Mouse (Mus musculus) embryonic facial prominence, embryonic 10.5 days (tissue): ENCODE data around the gene Kcnh3. TPM values are rescaled to one million over a fixed set of nuclear protein-coding genes. Genes with fewer than 3 reads are reported as not detected.
"Not testable (repeated sequence)": the region's sequence is repeated elsewhere in the genome, so short reads cannot be mapped to it uniquely, and the experiment has no call there.

Experiments
- DNase-seq: peaks from one replicate; pipeline ENCODE4 v3.0.0-alpha.2; 2017; ENCODE audit warnings: low spot score
- H3K27ac ChIP-seq: fragments of 300-500 bp; sonication (generic); replicated peaks from 2 replicates; pipeline ENCODE4 v1.5.1; 2016; ENCODE audit warnings: mild to moderate bottlenecking
- H3K27me3 ChIP-seq: fragments of 300-500 bp; sonication (generic); replicated peaks from 2 replicates; pipeline ENCODE4 v1.6.1; 2016; ENCODE audit warnings: low read depth, mild to moderate bottlenecking; ENCODE audit not compliant: poor library complexity, severe bottlenecking
- H3K36me3 ChIP-seq: fragments of 300-500 bp; sonication (generic); replicated peaks from 2 replicates; pipeline ENCODE4 v1.6.1; 2016; ENCODE audit warnings: mild to moderate bottlenecking, moderate library complexity
- H3K4me1 ChIP-seq: fragments of 300-500 bp; sonication (generic); 2 replicates; pipeline ENCODE4 v1.6.1; 2016
- H3K4me3 ChIP-seq: fragments of 300-500 bp; sonication (generic); 2 replicates; pipeline ENCODE4 v1.5.1; 2016; ENCODE audit warnings: mild to moderate bottlenecking, moderate library complexity
- H3K9me3 ChIP-seq: fragments of 300-500 bp; sonication (generic); 2 replicates; pipeline ENCODE4 v1.6.1; 2016; ENCODE audit warnings: mild to moderate bottlenecking
- WGBS: fragments of 180-500 bp; shearing (Covaris S2); methylation state at CpG from one replicate; pipeline ENCODE4 v1.1.7; 2016; 5-methylcytosine and 5-hydroxymethylcytosine counted together
- polyA plus RNA-seq: library from polyadenylated mRNA; unstranded; fragments of >200 nt; fragmentation: Nextera tagmentation; extraction: Ambion mirVana; gene quantifications from 2 replicates; pipeline ENCODE4 v1.2.1, GENCODE M21; 2016

The Kcnh3 gene
- polyA plus RNA-seq, 1 experiment from 2014 or later, result 0.25 TPM

DNA sequence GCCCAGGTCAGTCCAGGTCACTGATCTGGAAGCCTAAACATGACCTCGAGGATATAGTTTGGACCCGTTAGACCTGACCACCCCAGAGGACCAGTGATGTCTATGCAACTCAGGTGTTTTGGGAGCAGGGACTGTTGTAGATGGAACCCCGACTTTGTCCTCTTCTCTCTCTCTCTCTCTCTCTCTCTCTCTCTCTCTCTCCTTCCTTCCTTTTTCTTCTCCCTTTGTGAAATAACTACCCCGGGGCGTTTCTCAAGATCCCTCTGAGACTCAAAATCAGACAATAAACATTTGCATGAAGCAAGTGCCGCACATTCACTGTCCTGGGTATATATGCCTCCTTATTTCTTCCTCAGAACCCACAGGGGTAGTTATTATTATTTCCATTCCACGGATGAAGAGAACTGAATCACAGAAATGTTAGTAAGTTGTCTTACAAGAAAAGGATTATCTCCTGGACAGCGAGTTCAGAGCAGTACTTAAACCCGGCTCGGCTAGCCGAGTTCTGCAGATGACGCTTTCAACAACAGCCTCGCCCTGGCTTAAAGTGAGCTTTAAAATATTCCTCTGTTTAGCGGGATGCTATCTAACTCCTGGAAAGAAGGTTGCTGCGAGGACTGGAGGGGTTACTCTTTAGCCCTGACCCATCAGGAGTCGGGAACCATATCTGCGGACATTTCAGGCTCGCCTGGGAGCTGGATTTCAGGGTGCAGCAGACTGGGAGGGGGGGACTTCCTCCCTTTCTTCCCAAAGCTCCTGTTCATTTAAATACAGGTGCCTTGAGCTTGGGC lies 1.7 kb upstream of the Kcnh3 start:
- peaks cover 62% of the 10 kb centered on the region for H3K4me1 ChIP-seq
- WGBS, result 5% methylated on average over 18 of the region's 18 CpGs

GRCm38 (mm10) chr15:99223585-99224207 lies 965 bp upstream of the Kcnh3 start:
- no peaks in the 10 kb centered on the region for H3K9me3 ChIP-seq
- H3K36me3 ChIP-seq, result no peaks in the 10 kb centered on the region
- DNase-seq, result peak; percentile 65
- peaks cover 62% of the 10 kb centered on the region for H3K4me1 ChIP-seq
- 0 out of 2 replicates have a peak overlapping the region, but pooled peaks have one; percentile 59 for H3K27ac ChIP-seq
- under 1% methylated on average over 43 of the region's 46 CpGs for WGBS
- H3K4me3 ChIP-seq, result peak overlapping the region; percentile 57
- peaks cover 96% of the 10 kb centered on the region for H3K27me3 ChIP-seq

More for the DNA sequence above, 1.7 kb upstream of the Kcnh3 start:
- H3K27me3 ChIP-seq, result peaks cover 89% of the 10 kb centered on the region
- H3K9me3 ChIP-seq, result no peaks in the 10 kb centered on the region
- no peaks in the 10 kb centered on the region for H3K36me3 ChIP-seq
- peak overlapping the region; percentile 57 for H3K4me3 ChIP-seq
- no peak overlapping the region for H3K27ac ChIP-seq
- DNase-seq, result no peak

- Histone ChIP-seq H3K27me3 (peaks cover 100% of the 10 kb centered on the region), H3K9me3 (no peaks in the 10 kb centered on the region), H3K27ac (0 out of 2 replicates have a peak overlapping the region, but pooled peaks have one; percentile 35), H3K4me3 (peak overlapping the region; percentile 57), H3K36me3 (no peaks in the 10 kb centered on the region), H3K4me1 (peaks cover 67% of the 10 kb centered on the region)
- WGBS, result 2% methylated on average over 22 of the region's 22 CpGs
- peak; percentile 51 for DNase-seq
These were observed 585 bp downstream of the Kcnh3 start for GRCm38 (mm10) chr15:99225081-99225810.

GRCm38 (mm10) chr15:99226090-99226489 lies 1.4 kb downstream of the Kcnh3 start:
- DNase-seq, result peak; percentile 20
- H3K9me3 ChIP-seq, result no peaks in the 10 kb centered on the region
- peaks cover 70% of the 10 kb centered on the region for H3K4me1 ChIP-seq
- peaks cover 100% of the 10 kb centered on the region for H3K27me3 ChIP-seq
- H3K27ac ChIP-seq, result no peak overlapping the region
- 15% methylated on average over 14 of the region's 14 CpGs for WGBS
- H3K36me3 ChIP-seq, result no peaks in the 10 kb centered on the region
- H3K4me3 ChIP-seq, result no peak overlapping the region

DNA sequence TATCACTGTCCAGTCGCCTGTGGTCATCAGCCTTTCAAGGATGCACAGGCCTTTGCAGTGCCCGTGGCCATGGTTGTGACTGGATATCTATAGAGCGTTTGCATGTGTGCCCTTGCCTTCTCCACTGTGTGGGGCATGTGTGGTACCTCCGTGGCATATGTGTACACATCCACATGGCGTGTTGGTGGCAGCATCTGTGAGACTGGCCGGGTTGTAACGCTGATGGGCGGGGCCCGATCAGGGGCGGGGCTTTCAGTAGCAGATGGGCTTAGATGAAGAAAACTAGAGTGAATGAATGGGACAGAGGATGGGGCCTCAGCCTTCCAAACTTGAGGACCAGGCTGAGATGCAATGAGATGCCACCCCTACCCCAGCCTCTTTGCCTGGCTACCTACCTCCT lies 7.3 kb downstream of the Kcnh3 start:
- H3K9me3 ChIP-seq, result no peaks in the 10 kb centered on the region
- H3K27me3 ChIP-seq, result peaks cover 85% of the 10 kb centered on the region
- no peaks in the 10 kb centered on the region for H3K36me3 ChIP-seq
- WGBS, result 74% methylated on average over 10 of the region's 10 CpGs
- H3K27ac ChIP-seq, result no peak overlapping the region
- DNase-seq, result no peak
- H3K4me1 ChIP-seq, result peaks cover 27% of the 10 kb centered on the region
- no peak overlapping the region for H3K4me3 ChIP-seq

DNA sequence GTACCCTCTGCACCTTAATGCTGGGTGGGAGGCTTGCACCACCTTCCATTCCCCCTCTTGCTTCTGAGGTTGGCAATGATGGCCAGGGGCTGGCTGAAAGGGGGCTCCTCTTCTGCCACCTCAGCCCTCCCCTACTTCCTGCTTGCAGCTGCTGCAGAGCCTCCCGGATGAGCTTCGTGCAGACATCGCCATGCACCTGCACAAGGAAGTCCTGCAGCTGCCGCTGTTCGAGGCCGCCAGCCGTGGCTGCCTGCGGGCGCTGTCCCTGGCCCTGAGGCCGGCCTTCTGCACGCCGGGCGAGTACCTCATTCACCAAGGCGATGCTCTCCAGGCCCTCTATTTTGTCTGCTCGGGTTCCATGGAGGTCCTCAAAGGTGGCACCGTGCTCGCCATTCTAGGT lies 9.1 kb downstream of the Kcnh3 start:
- no peaks in the 10 kb centered on the region for H3K36me3 ChIP-seq
- peaks cover 31% of the 10 kb centered on the region for H3K4me1 ChIP-seq
- H3K9me3 ChIP-seq, result no peaks in the 10 kb centered on the region
- DNase-seq, result no peak
- H3K27me3 ChIP-seq, result peaks cover 68% of the 10 kb centered on the region
- H3K27ac ChIP-seq, result no peak overlapping the region; the same call in 1 of the 2 replicates
- 65% methylated on average over 17 of the region's 17 CpGs for WGBS
- H3K4me3 ChIP-seq, result no peak overlapping the region

GRCm38 (mm10) chr15:99234326-99235010 lies 9.8 kb downstream of the Kcnh3 start:
- Histone ChIP-seq H3K9me3 (no peaks in the 10 kb centered on the region), H3K4me3 (no peak overlapping the region), H3K36me3 (no peaks in the 10 kb centered on the region), H3K27ac (no peak overlapping the region), H3K4me1 (peaks cover 31% of the 10 kb centered on the region), H3K27me3 (peaks cover 60% of the 10 kb centered on the region)
- DNase-seq, result no peak
- WGBS, result 60% methylated on average over 12 of the region's 12 CpGs

DNA sequence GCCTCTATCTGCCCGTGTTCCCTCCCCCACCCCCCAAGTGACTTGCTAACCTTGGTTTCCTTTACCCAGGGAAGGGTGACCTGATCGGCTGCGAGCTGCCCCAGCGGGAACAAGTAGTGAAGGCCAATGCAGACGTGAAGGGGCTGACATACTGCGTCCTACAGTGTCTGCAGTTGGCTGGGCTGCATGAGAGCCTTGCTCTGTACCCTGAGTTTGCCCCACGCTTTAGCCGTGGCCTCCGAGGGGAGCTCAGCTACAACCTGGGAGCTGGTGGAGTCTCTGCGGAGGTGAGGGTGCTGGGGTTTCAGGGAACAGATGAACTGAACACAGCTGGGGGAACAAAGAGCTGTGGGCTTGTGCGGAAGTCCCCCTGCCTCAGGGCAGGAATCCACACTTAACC lies 13.3 kb downstream of the Kcnh3 start:
- peak overlapping the region; percentile 14 for H3K27ac ChIP-seq
- no peaks in the 10 kb centered on the region for H3K9me3 ChIP-seq
- peaks cover 25% of the 10 kb centered on the region for H3K4me1 ChIP-seq
- H3K36me3 ChIP-seq, result peaks cover 26% of the 10 kb centered on the region
- no peak overlapping the region for H3K4me3 ChIP-seq
- DNase-seq, result no peak
- WGBS, result 47% methylated on average over 11 of the region's 11 CpGs
- H3K27me3 ChIP-seq, result peaks cover 25% of the 10 kb centered on the region

GRCm38 (mm10) chr15:99240129-99240528 lies 15.5 kb downstream of the Kcnh3 start:
- H3K27ac ChIP-seq, result no peak overlapping the region
- no peak overlapping the region for H3K4me3 ChIP-seq
- H3K36me3 ChIP-seq, result peaks cover 47% of the 10 kb centered on the region
- peaks cover 5% of the 10 kb centered on the region for H3K27me3 ChIP-seq
- peaks cover 10% of the 10 kb centered on the region for H3K4me1 ChIP-seq
- no peaks in the 10 kb centered on the region for H3K9me3 ChIP-seq
- 76% methylated on average over 4 of the region's 4 CpGs for WGBS
- DNase-seq, result no peak

DNA sequence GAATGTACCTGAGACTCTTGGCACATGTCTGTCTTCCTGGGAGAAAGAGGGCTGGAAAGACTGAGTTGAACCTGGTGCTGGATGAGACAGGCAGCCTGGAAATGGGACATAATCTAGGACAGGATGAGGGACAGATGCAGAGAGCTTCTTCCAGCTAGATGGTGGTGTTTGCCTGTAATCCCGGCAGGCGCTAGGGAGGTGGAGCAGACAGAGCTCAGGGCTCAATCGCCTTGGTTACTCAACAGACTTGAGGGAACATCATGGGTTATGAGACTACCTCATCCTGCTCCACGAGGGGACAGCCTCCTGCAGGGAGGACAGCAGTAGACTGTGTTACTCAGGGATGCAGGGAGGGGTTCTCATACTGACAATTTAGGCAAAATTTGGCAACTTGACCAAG lies 16.6 kb downstream of the Kcnh3 start:
- DNase-seq, result no peak
- Histone ChIP-seq H3K27me3 (no peaks in the 10 kb centered on the region), H3K4me1 (peaks cover 10% of the 10 kb centered on the region), H3K36me3 (peaks cover 59% of the 10 kb centered on the region), H3K9me3 (no peaks in the 10 kb centered on the region), H3K27ac (no peak overlapping the region), H3K4me3 (no peak overlapping the region)
- 74% methylated on average over 4 of the region's 4 CpGs for WGBS

DNA sequence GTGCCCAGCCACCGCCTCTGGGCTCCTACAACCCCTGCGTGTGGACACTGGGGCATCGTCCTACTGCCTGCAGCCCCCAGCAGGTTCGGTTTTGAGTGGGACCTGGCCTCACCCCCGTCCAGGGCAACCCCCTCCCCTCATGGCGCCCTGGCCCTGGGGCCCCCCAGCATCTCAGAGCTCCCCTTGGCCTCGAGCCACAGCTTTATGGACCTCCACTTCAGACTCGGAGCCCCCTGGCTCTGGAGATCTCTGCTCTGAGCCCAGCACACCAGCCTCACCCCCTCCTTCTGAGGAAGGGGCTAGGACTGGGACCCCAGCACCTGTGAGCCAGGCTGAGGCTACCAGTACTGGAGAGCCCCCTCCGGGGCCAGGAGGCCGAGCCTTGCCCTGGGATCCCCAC lies 17.4 kb downstream of the Kcnh3 start:
- no peaks in the 10 kb centered on the region for H3K9me3 ChIP-seq
- H3K4me1 ChIP-seq, result peaks cover 10% of the 10 kb centered on the region
- H3K4me3 ChIP-seq, result no peak overlapping the region
- H3K27ac ChIP-seq, result no peak overlapping the region
- DNase-seq, result no peak
- peaks cover 67% of the 10 kb centered on the region for H3K36me3 ChIP-seq
- WGBS, result 92% methylated on average over 10 of the region's 10 CpGs
- H3K27me3 ChIP-seq, result no peaks in the 10 kb centered on the region

DNA sequence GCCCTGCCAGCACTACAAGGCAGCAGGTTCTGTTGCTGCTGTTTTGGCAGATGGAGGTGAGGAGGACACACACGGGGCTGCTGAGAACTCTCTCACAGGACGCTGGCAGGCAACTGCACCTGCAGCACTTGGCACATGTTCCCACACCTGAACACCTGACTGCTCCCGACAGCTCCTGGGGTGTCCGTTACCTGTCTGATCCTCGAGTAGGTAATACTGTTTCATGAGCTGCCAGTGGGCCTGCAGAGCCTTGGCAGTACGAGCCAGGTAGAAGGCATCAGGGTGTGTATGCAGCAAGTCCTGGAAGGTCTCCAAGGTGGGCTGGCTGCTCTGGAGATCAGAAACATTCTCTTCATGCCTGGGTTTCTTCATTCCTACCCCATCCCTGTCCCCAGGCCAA lies 22.1 kb downstream of the Kcnh3 start:
- 94% methylated on average over 6 of the region's 6 CpGs for WGBS
- H3K36me3 ChIP-seq, result peaks cover 83% of the 10 kb centered on the region

More for the DNA sequence above, 22.1 kb downstream of the Kcnh3 start:
- H3K27me3 ChIP-seq, H3K4me3 ChIP-seq, H3K9me3 ChIP-seq, DNase-seq, H3K27ac ChIP-seq: not testable (repeated sequence)
- peaks cover 11% of the 10 kb centered on the region for H3K4me1 ChIP-seq
